Mouse (Mus musculus) left cerebral cortex, adult 9 months (tissue): ENCODE data around the gene Ubash3a.

Experiments used
- DNase-seq, 2 experiments: peaks; one replicate each; pipeline ENCODE4 v3.0.0; 2022; ENCODE audit warnings: low spot score in 2 of 2

Gene Ubash3a

DNA sequence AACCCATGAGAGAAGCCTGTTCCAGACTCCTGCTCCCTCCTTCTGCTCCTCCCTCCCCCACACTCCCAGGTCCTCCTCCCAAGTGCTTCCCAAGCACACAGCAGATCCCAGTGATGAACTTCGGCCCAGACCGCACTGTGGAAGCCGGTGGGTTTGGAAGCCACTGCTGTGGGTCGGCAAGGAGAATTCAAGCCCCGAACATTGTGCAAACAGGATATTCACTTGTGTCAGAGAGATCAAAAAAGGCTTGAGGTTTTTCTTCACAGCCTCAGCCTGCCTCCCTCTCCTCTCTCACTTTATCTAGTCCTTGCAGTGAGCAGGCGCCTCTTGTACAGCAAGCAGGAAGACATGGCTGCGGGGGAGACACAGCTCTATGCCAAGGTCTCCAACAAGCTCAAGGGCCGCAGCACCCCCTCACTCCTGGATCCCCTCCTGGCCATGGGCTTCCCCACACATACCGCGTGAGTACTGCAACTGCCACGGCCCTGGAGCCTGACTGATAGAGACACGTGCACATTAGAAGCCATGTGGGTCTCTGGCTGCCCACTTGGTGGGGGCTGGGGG, at the start of gene Ubash3a:
Gene Ubash3a (plus strand): TSS at position 103 of the 564 bp plus-strand sequence.
- DNase-seq, result no peak

GRCm38 (mm10) chr17:31157921-31158320, 49.8 kb upstream of the Ubash3a start:
- no peak for DNase-seq

GRCm38 (mm10) chr17:31160291-31160690, 47.4 kb upstream of the Ubash3a start:
- no peak for DNase-seq

DNA sequence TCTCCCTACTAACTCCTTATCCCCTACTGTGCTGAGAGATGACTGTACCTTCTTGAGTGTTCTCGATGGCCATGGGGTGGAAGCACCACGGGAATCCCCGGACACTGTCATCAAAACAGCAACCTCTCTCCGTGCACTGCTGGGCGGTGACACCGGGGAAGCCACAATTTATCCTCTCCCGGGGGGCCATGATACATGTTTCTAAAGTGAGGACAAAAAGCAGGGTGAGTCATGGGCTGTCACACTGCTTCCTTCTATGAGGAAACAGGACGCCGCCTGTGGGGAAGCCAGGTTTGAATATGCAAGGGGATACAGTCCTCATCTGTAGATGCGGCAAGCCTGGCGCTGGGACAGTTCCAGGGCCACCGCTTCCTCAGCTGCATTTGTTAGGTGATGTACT, 45.1 kb upstream of the Ubash3a start:
- DNase-seq, result no peak

DNA sequence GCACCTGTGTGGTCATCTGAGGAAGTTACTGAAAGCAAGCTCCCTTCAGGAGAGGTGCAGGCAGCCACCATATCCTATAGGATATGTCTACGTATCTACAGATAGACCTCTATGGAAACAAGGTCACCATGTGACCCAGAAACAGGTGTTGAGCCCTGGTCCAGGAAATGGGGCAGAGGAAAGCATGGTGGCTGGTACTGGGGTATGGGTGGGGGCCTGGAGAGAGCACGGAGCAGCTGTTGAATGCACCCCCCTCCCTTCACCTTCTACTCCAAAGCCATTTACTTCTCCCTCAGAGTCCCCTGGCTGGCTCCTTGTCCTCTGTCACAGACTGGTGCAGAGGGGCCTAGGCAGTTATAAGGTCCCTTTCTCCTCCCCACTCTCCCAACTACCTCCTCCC, 43.9 kb upstream of the Ubash3a start:
- DNase-seq, result no peak

GRCm38 (mm10) chr17:31165127-31165526, 42.5 kb upstream of the Ubash3a start, which contains the start of gene Tff1:
Gene Tff1 (minus strand): TSS chr17:31165277.
- no peak for DNase-seq

DNA sequence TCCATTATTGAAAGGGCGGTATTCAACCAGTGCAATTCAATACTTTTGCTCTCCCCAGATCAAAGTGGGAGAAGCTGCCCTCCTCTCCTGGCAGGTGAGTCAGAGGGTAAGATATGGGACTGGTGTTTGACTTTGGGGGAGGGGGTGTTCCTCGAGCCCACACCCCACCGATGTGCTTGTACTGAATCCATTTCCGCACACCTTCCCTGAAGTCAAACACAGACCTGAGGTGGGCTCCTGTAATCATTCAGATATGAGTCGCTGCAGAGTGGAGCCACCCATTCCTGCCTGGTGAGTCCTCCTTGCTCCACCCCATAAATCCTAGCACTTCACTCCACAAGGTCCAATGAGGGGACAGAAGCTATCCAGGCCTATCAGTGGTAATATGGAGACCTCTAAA, 37.9 kb upstream of the Ubash3a start:
- no peak for DNase-seq

- DNase-seq, result no peak
Measured at GRCm38 (mm10) chr17:31176321-31176720, 31.4 kb upstream of the Ubash3a start.

DNA sequence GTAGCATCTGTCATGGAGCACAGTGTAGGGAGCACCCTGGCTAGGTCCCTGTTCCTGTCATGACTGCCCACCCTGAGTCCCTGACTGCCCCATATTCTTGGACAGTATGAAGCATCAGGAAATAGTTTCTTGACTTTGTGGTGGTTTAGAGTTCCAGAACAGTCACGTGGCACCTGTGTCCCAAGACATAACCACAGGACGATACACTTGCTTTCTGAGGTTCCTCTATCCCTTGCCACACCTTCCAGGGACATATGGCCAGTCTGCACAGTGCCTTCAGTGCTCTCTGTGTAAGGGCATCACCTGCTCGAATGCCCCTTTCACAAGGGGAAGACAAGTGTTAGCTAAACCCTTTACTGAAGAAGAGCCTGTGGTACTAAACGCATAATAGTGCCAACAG, 26.2 kb upstream of the Ubash3a start:
- no peak for DNase-seq

DNA sequence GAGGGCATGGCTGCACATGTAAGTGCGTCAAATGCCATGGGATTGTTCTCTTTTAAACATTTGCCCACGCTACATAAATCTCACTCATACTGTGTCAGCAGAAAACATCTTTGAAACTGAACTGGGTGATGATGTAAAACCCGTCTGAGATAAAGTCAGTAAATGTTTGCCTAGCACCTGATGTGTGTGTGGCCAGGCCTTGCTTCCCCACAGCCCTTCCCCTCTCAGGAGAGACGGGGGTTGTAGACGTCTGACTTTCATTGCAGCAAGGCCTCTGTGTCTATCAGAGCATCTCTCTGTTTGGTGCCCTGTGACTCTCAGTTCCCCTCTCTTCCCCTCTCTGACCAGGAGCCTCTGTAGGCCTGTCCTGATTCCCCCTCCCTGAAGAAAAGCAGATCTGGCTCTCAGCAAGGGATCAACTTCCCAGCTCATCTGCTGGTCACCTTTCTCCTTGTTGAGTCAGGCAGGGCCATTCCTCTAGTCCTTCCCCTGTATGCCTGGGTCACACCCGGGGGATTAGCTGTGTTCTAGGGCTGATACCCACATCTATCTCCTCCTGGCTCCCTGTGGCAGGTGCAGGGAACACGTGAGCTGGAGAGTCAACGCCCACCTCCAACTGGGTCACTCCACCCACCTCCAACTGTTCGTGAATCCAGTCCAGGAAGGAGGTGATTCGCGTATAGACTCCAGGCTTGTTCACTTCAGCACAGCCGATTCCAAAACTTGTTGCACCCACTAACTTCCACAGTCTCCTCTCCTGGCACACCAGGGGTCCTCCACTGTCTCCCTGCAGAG, 24.3 kb upstream of the Ubash3a start:
- DNase-seq, result peak in 1 of 2 experiments; percentile 45

- DNase-seq, result no peak
Measured at GRCm38 (mm10) chr17:31184269-31184990, 23.2 kb upstream of the Ubash3a start.

- peak in 1 of 2 experiments; percentile 67 for DNase-seq
Measured at GRCm38 (mm10) chr17:31187370-31187769, 20.3 kb upstream of the Ubash3a start.

DNA sequence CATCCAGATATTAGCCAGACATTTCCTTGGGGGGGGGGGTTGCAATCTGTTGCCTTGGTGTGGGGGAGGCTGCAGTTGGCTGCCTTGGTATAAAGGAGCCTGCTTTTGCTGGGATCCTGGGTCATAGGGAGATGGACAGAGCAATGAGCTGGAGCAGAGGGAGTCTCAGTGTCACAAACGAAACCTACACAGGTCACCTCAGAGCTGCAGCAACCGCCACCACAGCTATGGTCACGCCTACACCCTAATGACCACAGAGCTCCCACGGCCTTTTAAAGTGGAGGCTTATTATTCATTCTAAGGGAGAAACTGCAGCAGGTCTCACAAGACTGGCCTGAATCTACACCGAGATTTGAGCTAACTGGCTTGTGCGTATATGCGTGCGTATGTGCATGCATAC, 15.8 kb upstream of the Ubash3a start:
- no peak for DNase-seq

- no peak for DNase-seq
Measured at GRCm38 (mm10) chr17:31192663-31193062, 15.0 kb upstream of the Ubash3a start.

DNA sequence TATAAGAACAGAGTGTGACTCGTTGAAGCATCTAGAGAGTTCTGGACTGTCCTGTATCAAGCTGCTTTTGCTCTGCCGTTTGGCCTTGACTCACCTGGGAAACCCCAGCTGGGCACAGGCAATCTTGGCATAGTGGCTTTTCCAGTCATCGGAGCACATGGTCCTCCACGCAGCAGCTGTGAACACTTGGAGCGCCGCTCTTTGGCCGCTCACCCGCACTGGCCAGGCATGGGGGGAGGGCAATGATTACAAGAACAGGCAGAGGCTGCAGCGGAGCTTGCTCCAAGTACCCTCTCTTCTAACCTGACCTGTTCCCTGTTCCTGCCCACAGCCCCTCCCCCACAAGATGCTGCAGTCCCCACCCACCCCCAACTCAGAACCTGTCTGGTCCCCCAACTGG, 14.3 kb upstream of the Ubash3a start:
- DNase-seq, result no peak

GRCm38 (mm10) chr17:31195207-31195606, 12.5 kb upstream of the Ubash3a start:
- no peak for DNase-seq

DNA sequence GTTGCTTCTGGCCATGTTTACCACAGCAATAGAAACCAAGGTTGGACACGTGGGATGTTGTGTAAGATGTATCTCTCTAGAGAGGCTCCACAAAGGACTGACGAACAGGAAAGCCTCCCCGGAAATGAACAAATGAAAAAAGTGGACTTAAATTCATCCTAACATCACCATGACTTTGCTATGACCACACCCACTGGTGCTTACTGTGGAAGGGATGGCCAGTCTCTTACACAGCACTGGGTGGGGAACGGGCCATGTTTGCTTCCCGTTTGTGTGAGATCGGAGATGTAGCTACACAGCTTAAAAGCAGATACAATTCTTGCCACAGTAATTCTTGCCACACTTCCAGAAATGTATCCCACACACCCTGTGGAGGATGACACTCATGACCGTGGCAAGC, 11.4 kb upstream of the Ubash3a start:
- DNase-seq, result no peak

- no peak for DNase-seq
Measured at GRCm38 (mm10) chr17:31198877-31199276, 8.8 kb upstream of the Ubash3a start, which contains the start of gene Tmprss3. Gene Tmprss3 (minus strand): TSS chr17:31198977.

GRCm38 (mm10) chr17:31208654-31209053, 981 bp downstream of the Ubash3a start:
- DNase-seq, result no peak

- DNase-seq, result no peak
Measured at GRCm38 (mm10) chr17:31209376-31209930, 1.8 kb downstream of the Ubash3a start.

DNA sequence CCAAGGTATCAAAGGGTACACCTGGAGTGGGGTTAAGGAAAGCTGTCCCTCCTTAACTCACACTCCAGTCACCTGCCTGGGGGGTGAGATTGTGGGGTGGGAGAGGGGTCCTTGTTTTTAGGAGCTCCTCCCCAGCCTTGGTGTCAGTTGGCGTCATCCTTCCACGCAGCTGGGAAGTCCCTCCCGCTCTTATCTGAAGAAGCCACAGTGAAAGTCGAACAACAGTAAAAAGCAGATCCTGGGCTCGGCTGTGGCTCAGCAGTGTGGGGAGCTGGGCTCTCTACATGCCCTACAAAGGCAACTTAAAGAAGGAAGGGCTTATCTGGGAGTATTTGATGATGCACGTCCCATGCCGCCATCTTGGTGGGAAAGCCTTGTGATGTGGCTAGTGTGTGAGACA, 2.6 kb downstream of the Ubash3a start:
- DNase-seq, result no peak

- no peak for DNase-seq
Measured at GRCm38 (mm10) chr17:31211881-31212280, 4.2 kb downstream of the Ubash3a start.
